Mouse (Mus musculus) G1E (cell line): ENCODE measurements around the gene Epha1. TPM values are rescaled to one million over a fixed set of nuclear protein-coding genes. Genes with fewer than 3 reads are reported as not detected.

ENCODE experiments used
- ATAC-seq: 2 replicates; pipeline ENCODE4 v1.8.0; 2016; ENCODE audit warnings: mild to moderate bottlenecking; ENCODE audit not compliant: insufficient number of reproducible peaks, poor library complexity, low FRiP score, severe bottlenecking; ENCODE audit errors: extremely low read depth
- DNase-seq: peaks from one replicate; pipeline ENCODE4 v3.0.0; 2012; ENCODE audit warnings: low spot score
- H3K27me3 ChIP-seq: 2 replicates; pipeline ENCODE4 v1.6.1; 2012; ENCODE audit warnings: mild to moderate bottlenecking, low read length, inconsistent platforms; ENCODE audit not compliant: insufficient read depth
- H3K36me3 ChIP-seq: replicated peaks from 2 replicates; pipeline ENCODE3; 2012; ENCODE audit warnings: mild to moderate bottlenecking, inconsistent platforms
- H3K4me1 ChIP-seq: 2 replicates; pipeline ENCODE4 v1.6.1; 2012; ENCODE audit warnings: low read depth, low read length, inconsistent platforms, mixed read lengths; ENCODE audit not compliant: insufficient read depth
- H3K4me3 ChIP-seq: 2 replicates; pipeline ENCODE4 v1.5.1; 2012; ENCODE audit warnings: low read depth, mild to moderate bottlenecking, inconsistent platforms, low read length, moderate library complexity, mixed read lengths
- H3K9me3 ChIP-seq: replicated peaks from 2 replicates; pipeline ENCODE4 v1.6.1; 2012; ENCODE audit warnings: inconsistent platforms
- CTCF ChIP-seq: IDR thresholded peaks from 2 replicates; pipeline ENCODE4 v1.5.1; 2012; ENCODE audit warnings: low read depth, low read length, inconsistent platforms, mixed read lengths
- GATA1 ChIP-seq: IDR thresholded peaks from 2 replicates; pipeline ENCODE4 v1.6.1; 2012; ENCODE audit warnings: borderline replicate concordance, low read length, inconsistent platforms, mixed read lengths
- GATA2 ChIP-seq: IDR thresholded peaks from 2 replicates; pipeline ENCODE4 v1.6.1; 2012; ENCODE audit warnings: low read depth, low read length, inconsistent platforms, borderline replicate concordance
- POLR2AphosphoS5 ChIP-seq: IDR thresholded peaks from 2 replicates; pipeline ENCODE4 v1.6.1; 2012; ENCODE audit warnings: low read depth, low read length, inconsistent platforms; ENCODE audit not compliant: insufficient replicate concordance
- TAL1 ChIP-seq: conservative IDR thresholded peaks from 2 replicates; pipeline ENCODE4 v1.6.1; 2012; ENCODE audit warnings: low read depth, low read length, inconsistent platforms, mixed read lengths
- polyA plus RNA-seq: library from polyadenylated mRNA; stranded (reverse); fragments of >175 nt; gene quantifications from 2 replicates; pipeline ENCODE4 v1.2.3, GENCODE M21; 2012
- total RNA-seq, 2 experiments: library from RNA; stranded (forward) in 1 of 2; stranded (reverse) in 1 of 2; fragments of 200-1000 nt in 1 of 2; fragments of >200 nt in 1 of 2; fragmentation: Nextera tagmentation in 1 of 2; gene quantifications; 2 replicates each; pipeline ENCODE4 v1.2.3; 2014 to 2017

Gene Epha1
- total and polyA plus RNA-seq, 3 experiments, result not detected

DNA sequence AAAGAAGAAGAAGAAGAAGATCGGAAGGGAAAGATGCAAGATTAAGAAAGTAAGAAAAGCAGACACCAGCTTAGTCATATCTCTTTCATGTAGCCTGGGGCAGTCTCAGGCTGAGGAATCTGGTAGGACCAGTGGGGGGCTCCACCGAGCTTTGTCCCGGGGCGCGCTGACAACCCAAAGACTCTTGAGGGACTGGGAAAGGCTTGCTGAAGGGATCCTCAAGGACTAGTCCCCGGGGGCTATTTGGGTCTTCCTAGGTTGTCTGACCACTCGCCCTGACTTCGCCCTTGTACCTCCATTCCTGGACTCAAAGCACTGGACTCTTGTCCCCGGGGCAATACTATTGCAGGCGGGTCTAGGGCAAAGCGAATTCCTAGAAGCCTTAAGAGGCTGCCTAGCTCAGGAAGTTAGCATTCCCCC, 24.1 kb downstream of the Epha1 start:
- Histone ChIP-seq H3K27me3 (peaks cover 13% of the 10 kb centered on the region; the same call in 1 of the 2 replicates), H3K4me1 (peaks cover 47% of the 10 kb centered on the region), H3K36me3 (peaks cover 6% of the 10 kb centered on the region), H3K9me3 (no peaks in the 10 kb centered on the region), H3K4me3 (peak overlapping the region; percentile 81)
- DNase-seq, result peak; percentile 79
- ATAC-seq, result 0 out of 2 replicates have a peak, but pooled peaks have one; percentile 22
- TF ChIP-seq TAL1 (no peak), GATA1 (no peak), GATA2 (no peak), CTCF (no peak), POLR2AphosphoS5 (no peak)

DNA sequence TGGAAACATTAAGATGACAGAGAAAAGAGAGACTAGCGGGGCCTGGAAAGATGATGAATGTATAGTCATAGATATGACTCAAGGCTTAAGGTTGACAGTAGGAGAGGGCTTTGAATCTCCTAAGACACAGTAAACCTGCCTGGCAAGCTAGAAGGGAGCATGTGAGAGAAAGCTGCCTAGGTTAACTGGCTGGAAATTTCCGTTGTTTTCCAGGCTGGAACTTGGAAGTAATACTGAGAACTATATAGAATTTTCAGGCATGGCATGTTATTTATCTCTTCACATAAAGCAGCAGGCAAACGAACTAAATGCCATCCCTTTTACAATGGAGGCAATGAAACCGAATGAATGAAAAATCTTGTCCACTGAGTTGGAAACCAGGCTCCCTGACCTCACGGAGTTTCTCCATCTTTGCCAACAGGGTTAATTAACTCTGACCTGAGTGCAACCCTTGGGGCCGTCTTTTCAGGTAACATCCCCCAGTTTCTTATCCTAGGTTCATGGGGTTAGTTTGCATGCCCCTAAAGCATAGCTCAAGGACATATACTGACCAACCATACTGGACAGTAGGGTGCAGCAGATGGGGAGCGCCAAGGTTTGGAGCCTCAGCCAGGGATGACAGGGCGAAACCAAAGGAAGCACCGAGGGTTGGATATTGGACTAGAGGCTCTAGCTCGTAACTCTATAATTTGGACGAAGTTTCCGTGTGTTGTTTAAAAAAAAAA, 24.6 kb downstream of the Epha1 start:
- Histone ChIP-seq H3K36me3 (peaks cover 6% of the 10 kb centered on the region), H3K4me3 (no peak overlapping the region), H3K9me3 (no peaks in the 10 kb centered on the region), H3K27me3 (peaks cover 18% of the 10 kb centered on the region), H3K4me1 (peaks cover 43% of the 10 kb centered on the region)
- ATAC-seq (no peak), DNase-seq (no peak)
- TF ChIP-seq GATA2, result no peak

DNA sequence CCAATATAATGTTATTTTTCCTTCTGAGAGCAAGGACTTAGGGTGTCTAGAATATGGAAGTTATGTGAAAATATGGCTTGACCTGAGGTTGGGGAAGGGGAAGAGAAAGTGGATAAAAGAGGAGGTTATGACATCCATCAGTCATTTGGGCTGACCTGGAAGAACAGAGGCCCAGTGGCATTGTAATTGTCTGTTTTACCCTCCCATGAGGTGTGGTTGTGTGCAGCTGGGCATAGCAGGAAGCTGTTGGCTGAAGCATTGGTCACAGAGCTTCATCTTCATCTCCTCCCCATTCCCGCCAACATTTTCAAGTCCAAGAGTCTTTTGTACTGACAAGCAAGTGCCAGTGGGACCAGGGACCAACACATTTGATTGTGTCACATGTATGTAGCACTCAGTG, 28.8 kb downstream of the Epha1 start:
- H3K4me1 ChIP-seq, result peaks cover 13% of the 10 kb centered on the region

DNA sequence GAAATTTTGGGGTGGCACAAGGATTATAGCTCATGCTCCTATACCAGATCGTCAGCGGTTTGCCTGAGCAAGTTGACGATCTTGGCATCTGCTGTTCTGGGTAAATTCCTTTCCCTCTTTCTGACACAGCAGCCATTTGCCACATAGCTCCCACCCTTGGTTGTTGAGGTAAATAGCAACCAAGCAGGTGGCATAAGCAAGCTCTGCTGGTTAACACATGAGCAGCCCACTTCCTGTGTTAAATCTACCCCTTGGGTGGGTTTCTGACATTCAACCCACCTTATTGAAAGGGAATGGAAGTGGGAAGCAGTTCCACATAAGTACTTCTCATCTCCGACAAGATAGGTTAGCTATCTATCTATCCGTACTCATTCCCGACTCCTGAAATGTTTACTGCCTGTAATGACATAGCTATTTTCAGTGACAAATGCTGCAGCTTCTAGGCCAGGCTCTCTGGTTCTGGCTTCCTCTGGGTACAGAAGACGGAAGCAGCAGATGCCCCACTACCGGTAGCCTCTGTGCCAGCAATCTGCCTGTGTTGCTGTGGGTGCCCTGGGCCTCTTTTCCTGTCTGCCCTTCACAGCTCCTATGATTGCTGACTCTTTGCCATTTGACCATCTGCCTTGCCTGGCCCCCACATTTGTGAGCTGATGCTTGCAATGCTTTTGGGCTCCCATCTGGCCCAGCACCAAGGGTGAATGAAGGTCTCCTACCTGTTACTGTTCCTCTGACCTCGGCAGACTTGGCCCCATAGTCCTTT, 29.5 kb downstream of the Epha1 start:
- H3K9me3 ChIP-seq, result no peaks in the 10 kb centered on the region
- ATAC-seq (no peak), DNase-seq (no peak)
- no peak overlapping the region for H3K4me3 ChIP-seq
- no peaks in the 10 kb centered on the region for H3K36me3 ChIP-seq
- H3K4me1 ChIP-seq, result peaks cover 7% of the 10 kb centered on the region; the same call in 1 of the 2 replicates
- no peak for TF ChIP-seq GATA2
- no peak for TF ChIP-seq GATA1
- no peak for TF ChIP-seq POLR2AphosphoS5
- peaks cover 22% of the 10 kb centered on the region for H3K27me3 ChIP-seq

More for the DNA sequence above, 28.8 kb downstream of the Epha1 start:
- TF ChIP-seq GATA2 (no peak), GATA1 (no peak), POLR2AphosphoS5 (no peak)
- no peak for DNase-seq
- no peaks in the 10 kb centered on the region for H3K36me3 ChIP-seq
- peaks cover 22% of the 10 kb centered on the region for H3K27me3 ChIP-seq
- no peak for ATAC-seq
- no peaks in the 10 kb centered on the region for H3K9me3 ChIP-seq
- no peak overlapping the region for H3K4me3 ChIP-seq

DNA sequence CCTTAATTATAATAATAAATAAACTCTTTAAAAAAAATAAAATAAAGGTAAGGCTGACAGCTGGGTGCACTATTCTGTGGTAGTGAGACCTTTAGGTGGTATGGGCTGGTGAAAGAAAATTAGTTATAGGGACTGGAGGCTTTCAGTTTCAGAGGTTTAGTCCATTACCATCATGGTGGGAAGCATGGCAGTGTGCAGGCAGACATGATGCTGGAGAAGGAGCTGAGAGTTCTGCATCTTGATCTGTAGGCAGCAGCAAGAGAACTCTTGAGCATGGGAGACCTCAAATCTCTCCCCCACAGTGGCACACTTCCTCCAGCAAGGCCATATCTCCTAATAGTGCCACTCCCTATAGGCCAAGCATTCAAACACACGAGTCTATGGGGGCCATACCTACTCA, 30.9 kb downstream of the Epha1 start:
- no peak for DNase-seq
- H3K4me3 ChIP-seq, result no peak overlapping the region
- TF ChIP-seq GATA2 (no peak), POLR2AphosphoS5 (no peak), TAL1 (no peak), CTCF (no peak), GATA1 (no peak)
- H3K36me3 ChIP-seq, result no peaks in the 10 kb centered on the region
- no peaks in the 10 kb centered on the region for H3K9me3 ChIP-seq
- H3K4me1 ChIP-seq, result peaks cover 6% of the 10 kb centered on the region; the same call in 1 of the 2 replicates
- peaks cover 22% of the 10 kb centered on the region for H3K27me3 ChIP-seq
- no peak for ATAC-seq

DNA sequence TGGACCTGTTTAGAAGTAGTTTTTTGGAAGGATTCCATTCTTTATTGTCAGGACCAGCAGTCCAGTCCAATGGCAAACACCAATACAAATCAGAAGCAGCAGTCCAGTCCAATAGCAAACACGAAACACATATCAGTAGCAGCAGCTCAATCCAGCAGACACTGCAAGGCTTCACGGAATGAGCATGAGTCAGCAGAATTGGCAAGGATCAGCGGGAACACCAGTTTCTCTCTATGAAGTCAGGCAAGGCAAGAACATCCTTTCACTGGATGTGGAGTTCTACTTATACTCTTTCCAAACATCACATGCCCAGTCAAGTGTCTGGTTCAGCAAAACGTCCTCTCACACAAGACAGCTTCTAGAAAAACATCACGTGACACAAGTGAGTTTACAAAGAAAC, 33.1 kb downstream of the Epha1 start:
- H3K4me3 ChIP-seq, result no peak overlapping the region
- ATAC-seq (no peak), DNase-seq (no peak)
- peaks cover 6% of the 10 kb centered on the region; the same call in 1 of the 2 replicates for H3K4me1 ChIP-seq
- H3K36me3 ChIP-seq, result no peaks in the 10 kb centered on the region
- TF ChIP-seq TAL1, result no peak
- no peak for TF ChIP-seq CTCF
- TF ChIP-seq POLR2AphosphoS5, result no peak
- no peak for TF ChIP-seq GATA2
- peaks cover 20% of the 10 kb centered on the region for H3K27me3 ChIP-seq
- H3K9me3 ChIP-seq, result no peaks in the 10 kb centered on the region

DNA sequence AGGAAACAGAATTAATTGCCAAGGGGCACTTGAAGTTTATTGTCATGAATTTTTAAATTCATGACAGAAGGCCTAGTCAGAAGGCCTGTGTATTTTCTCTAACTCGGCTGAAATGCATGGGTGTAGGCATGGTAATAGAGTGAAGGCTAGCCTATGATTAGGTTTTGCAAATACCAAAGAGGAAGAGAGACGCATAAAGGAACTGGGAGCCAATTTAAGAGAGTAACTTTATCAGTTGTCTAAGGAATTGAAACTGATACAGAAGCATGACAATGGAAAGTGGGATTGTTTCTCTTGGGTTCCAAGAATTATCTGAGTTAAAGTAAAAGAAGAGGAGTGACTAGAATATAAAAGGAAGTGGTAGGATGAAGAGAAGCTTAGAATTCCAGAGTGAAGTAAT, 33.9 kb downstream of the Epha1 start:
- Histone ChIP-seq H3K27me3 (peaks cover 21% of the 10 kb centered on the region), H3K4me3 (no peak overlapping the region), H3K9me3 (no peaks in the 10 kb centered on the region), H3K36me3 (no peaks in the 10 kb centered on the region), H3K4me1 (peaks cover 6% of the 10 kb centered on the region; the same call in 1 of the 2 replicates)
- no peak for DNase-seq
- no peak for ATAC-seq
- TF ChIP-seq GATA1, result no peak
- TF ChIP-seq GATA2, result no peak
- TF ChIP-seq TAL1, result no peak
- no peak for TF ChIP-seq CTCF
- TF ChIP-seq POLR2AphosphoS5, result no peak
